Mouse (Mus musculus): ENCODE results near the gene Sorbs1. TPM values are rescaled to one million over a fixed set of nuclear protein-coding genes. Genes with fewer than 3 reads are reported as not detected.

Gene Sorbs1
- total RNA-seq, 1 experiment, result 18.0 TPM

DNA sequence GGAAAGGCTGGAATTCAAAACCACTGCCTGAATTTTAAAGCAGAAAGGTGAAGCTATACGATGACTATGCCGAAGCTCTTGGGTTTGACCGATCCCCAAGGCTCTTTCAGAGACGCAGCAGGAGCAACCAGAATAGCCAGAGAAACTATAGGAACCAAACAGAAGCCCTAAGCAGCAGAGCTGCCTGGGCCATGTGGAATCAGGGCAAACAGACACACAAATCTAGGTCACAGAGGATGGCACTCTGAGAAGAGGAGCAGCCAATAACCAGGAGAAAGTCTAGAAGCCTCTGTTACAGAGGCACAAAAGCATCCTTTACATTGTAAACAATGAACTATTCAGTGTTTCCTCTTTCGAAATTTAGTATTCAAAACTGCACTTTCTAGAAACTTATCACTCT is 140.9 kb downstream of the Sorbs1 start:
- TF ChIP-seq MAFK (IDR thresholded peaks at IDR 0.05; ENCODE audit: insufficient read depth, low read depth, low read length) (no peak), ZC3H11A (IDR thresholded peaks at IDR 0.05; ENCODE audit: borderline replicate concordance, low read depth, low read length) (no peak), CHD2 (IDR thresholded peaks at IDR 0.05; ENCODE audit: low read depth, low read length) (no peak), ZNF384 (IDR thresholded peaks at IDR 0.05; ENCODE audit: low read depth, low read length) (no peak), HCFC1 (IDR thresholded peaks at IDR 0.05; ENCODE audit: borderline replicate concordance, insufficient read depth, low read length) (no peak)
- Histone ChIP-seq H3K9ac (ENCODE audit: insufficient read depth, low read depth, low read length, poor library complexity, severe bottlenecking) (no peak overlapping the region), H3K36me3 (ENCODE audit: control insufficient read depth, insufficient read depth, low read length, poor library complexity, severe bottlenecking) (no peaks in the 10 kb centered on the region; the same call in 1 of the 2 replicates), H3K4me3 (ENCODE audit: insufficient read depth in 1 of 2, low read depth in 1 of 2, low read length in 2 of 2, poor library complexity in 1 of 2, severe bottlenecking in 1 of 2) (no peak overlapping the region), H3K27ac (ENCODE audit: insufficient read depth, low read depth, low read length, poor library complexity, severe bottlenecking) (no peak overlapping the region), H3K9me3 (ENCODE audit: control insufficient read depth, insufficient read depth, low read depth, low read length) (no peaks in the 10 kb centered on the region), H3K4me1 (ENCODE audit: control insufficient read depth in 2 of 2, insufficient read depth in 2 of 2, low read length in 2 of 2, poor library complexity in 1 of 2) (no peaks in the 10 kb centered on the region)
- in situ Hi-C loops (cut with MboI; ENCODE audit: low sequenced_read_pairs in 2 of 2, unreplicated experiment in 2 of 2), result no loop called here
- no peak for DNase-seq (ENCODE audit: low read depth, low spot score)

DNA sequence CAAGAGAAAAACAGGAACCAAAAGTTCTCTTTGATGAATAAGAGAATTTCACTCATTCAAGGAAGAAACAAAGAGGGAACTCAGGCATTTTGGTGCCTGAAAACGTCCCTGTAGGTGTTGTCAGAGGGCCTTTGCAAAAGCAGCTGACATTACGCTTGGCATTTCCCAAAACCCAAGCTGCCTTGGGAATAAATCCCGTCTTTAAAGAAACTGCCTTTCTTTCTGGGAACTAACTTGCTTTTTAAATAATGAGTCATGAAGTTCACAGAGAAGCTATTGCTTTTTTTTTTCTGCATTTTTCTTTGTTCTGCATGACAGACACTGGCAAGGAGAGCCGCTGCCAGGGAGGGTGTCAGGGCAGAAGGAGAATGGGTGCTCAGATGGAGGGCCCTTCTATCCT is 141.7 kb downstream of the Sorbs1 start:
- no peaks in the 10 kb centered on the region; the same call in 1 of the 2 replicates for H3K36me3 ChIP-seq (ENCODE audit: control insufficient read depth, insufficient read depth, low read length, poor library complexity, severe bottlenecking)
- TF ChIP-seq MAFK (IDR thresholded peaks at IDR 0.05; ENCODE audit: insufficient read depth, low read depth, low read length) (no peak), ZC3H11A (IDR thresholded peaks at IDR 0.05; ENCODE audit: borderline replicate concordance, low read depth, low read length) (no peak)
- H3K9me3 ChIP-seq (ENCODE audit: control insufficient read depth, insufficient read depth, low read depth, low read length), result no peaks in the 10 kb centered on the region
- H3K27ac ChIP-seq (ENCODE audit: insufficient read depth, low read depth, low read length, poor library complexity, severe bottlenecking), result no peak overlapping the region
- in situ Hi-C loops (cut with MboI; ENCODE audit: low sequenced_read_pairs in 2 of 2, unreplicated experiment in 2 of 2), result no loop called here
- no peak overlapping the region for H3K4me3 ChIP-seq (ENCODE audit: insufficient read depth in 1 of 2, low read depth in 1 of 2, low read length in 2 of 2, poor library complexity in 1 of 2, severe bottlenecking in 1 of 2)
- no peak for DNase-seq (ENCODE audit: low read depth, low spot score)
- H3K4me1 ChIP-seq (ENCODE audit: control insufficient read depth in 2 of 2, insufficient read depth in 2 of 2, low read length in 2 of 2, poor library complexity in 1 of 2), result no peaks in the 10 kb centered on the region
- no peak overlapping the region for H3K9ac ChIP-seq (ENCODE audit: insufficient read depth, low read depth, low read length, poor library complexity, severe bottlenecking)

DNA sequence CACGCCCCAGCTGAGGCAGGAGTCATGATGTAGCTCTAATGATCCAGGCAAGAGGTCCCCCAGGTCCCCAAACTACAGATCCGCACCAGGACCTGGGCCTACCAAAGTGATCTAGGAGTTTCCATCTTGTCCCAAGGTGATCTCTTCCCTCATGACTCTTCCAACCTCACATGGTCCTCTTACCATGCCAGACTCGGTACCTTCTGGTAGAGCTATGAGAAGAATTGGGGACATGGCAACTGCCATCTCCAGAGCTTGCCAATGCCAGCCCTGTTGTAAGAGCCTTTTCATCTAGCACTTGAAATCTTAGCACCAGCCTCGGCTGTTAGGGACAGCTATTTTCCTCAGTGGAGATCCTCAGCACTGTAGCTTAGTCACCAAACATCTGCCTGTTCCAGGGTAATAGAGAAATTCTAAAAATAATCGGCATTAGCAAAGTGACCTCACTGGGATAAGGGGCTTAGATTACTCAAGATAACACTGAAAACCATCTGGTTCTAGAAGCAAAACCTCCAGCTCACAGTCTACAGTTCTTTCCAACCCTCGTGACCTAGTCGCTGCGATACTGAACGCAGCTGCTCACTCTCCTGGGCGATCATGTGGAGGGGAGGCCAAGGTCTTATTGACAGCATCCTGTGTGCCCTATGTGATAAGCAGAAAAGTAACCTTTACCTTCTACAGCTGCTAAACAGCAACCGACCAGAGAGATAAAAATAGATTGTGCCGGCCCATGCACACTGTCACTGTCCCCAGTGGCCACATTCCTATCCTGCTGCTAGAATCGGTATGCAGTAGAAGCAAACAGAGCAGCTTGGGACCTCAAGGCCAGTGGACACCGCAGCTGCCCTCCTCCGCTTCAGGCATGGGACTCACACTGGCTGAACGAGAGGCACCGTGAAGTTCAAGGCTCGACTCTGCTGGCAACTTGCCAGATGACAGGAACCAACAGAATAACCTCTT is 143.4 kb downstream of the Sorbs1 start:
- no peak for DNase-seq (ENCODE audit: low read depth, low spot score)
- Histone ChIP-seq H3K4me3 (ENCODE audit: insufficient read depth in 1 of 2, low read depth in 1 of 2, low read length in 2 of 2, poor library complexity in 1 of 2, severe bottlenecking in 1 of 2) (no peak overlapping the region), H3K36me3 (ENCODE audit: control insufficient read depth, insufficient read depth, low read length, poor library complexity, severe bottlenecking) (no peaks in the 10 kb centered on the region; the same call in 1 of the 2 replicates), H3K9me3 (ENCODE audit: control insufficient read depth, insufficient read depth, low read depth, low read length) (no peaks in the 10 kb centered on the region), H3K9ac (ENCODE audit: insufficient read depth, low read depth, low read length, poor library complexity, severe bottlenecking) (no peak overlapping the region), H3K4me1 (ENCODE audit: control insufficient read depth in 2 of 2, insufficient read depth in 2 of 2, low read length in 2 of 2, poor library complexity in 1 of 2) (peaks cover 0 to 2% of the 10 kb centered on the region in 2 experiments; a peak in 1 of 4 replicates), H3K27ac (ENCODE audit: insufficient read depth, low read depth, low read length, poor library complexity, severe bottlenecking) (no peak overlapping the region)
- in situ Hi-C loops (cut with MboI; ENCODE audit: low sequenced_read_pairs in 2 of 2, unreplicated experiment in 2 of 2), result no loop called here
- no peak for TF ChIP-seq CHD2 (IDR thresholded peaks at IDR 0.05; ENCODE audit: low read depth, low read length)
- TF ChIP-seq HCFC1 (IDR thresholded peaks at IDR 0.05; ENCODE audit: borderline replicate concordance, insufficient read depth, low read length), result no peak
- no peak for TF ChIP-seq MAFK (IDR thresholded peaks at IDR 0.05; ENCODE audit: insufficient read depth, low read depth, low read length)
- TF ChIP-seq ZNF384 (IDR thresholded peaks at IDR 0.05; ENCODE audit: low read depth, low read length), result no peak
- no peak for TF ChIP-seq ZC3H11A (IDR thresholded peaks at IDR 0.05; ENCODE audit: borderline replicate concordance, low read depth, low read length)

DNA sequence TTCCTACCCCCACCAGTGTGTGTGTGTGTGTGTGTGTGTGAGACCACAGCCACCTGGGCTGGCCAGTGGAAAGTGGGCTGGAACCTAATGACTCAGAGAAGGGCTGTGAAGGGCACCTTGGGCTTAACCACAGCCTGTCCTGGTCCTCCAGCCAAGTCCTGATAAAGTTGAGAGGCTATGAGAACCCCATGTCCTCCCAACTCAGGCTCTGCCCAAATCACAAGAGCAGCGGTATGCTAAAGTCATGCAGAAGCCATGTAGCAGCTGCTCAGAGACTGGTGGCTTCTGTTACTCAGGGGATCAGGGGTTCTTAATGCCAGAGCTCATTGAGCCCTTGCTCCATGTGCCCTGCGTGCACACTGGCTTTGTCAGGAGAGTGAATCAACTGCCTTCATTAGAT is 145.1 kb downstream of the Sorbs1 start:
- Histone ChIP-seq H3K9ac (ENCODE audit: insufficient read depth, low read depth, low read length, poor library complexity, severe bottlenecking) (no peak overlapping the region), H3K4me3 (ENCODE audit: insufficient read depth in 1 of 2, low read depth in 1 of 2, low read length in 2 of 2, poor library complexity in 1 of 2, severe bottlenecking in 1 of 2) (no peak overlapping the region), H3K4me1 (ENCODE audit: control insufficient read depth in 2 of 2, insufficient read depth in 2 of 2, low read length in 2 of 2, poor library complexity in 1 of 2) (peaks cover 0 to 3% of the 10 kb centered on the region in 2 experiments; a peak in 2 of 4 replicates), H3K36me3 (ENCODE audit: control insufficient read depth, insufficient read depth, low read length, poor library complexity, severe bottlenecking) (no peaks in the 10 kb centered on the region; the same call in 1 of the 2 replicates), H3K9me3 (ENCODE audit: control insufficient read depth, insufficient read depth, low read depth, low read length) (no peaks in the 10 kb centered on the region), H3K27ac (ENCODE audit: insufficient read depth, low read depth, low read length, poor library complexity, severe bottlenecking) (no peak overlapping the region)
- DNase-seq (ENCODE audit: low read depth, low spot score), result no peak
- TF ChIP-seq HCFC1 (IDR thresholded peaks at IDR 0.05; ENCODE audit: borderline replicate concordance, insufficient read depth, low read length) (no peak), MAFK (IDR thresholded peaks at IDR 0.05; ENCODE audit: insufficient read depth, low read depth, low read length) (no peak), ZC3H11A (IDR thresholded peaks at IDR 0.05; ENCODE audit: borderline replicate concordance, low read depth, low read length) (no peak), CHD2 (IDR thresholded peaks at IDR 0.05; ENCODE audit: low read depth, low read length) (no peak), ZNF384 (IDR thresholded peaks at IDR 0.05; ENCODE audit: low read depth, low read length) (no peak)
- in situ Hi-C loops (cut with MboI; ENCODE audit: low sequenced_read_pairs in 2 of 2, unreplicated experiment in 2 of 2), result no loop called here

All from ES-E14 (cell line).